Mouse (Mus musculus) B cell, adult 62 days (primary cell): ENCODE results near the gene Fam186a. TPM values are rescaled to one million over a fixed set of nuclear protein-coding genes. Genes with fewer than 3 reads are reported as not detected.

ENCODE experiments used
- total RNA-seq: library from RNA; stranded (reverse); gene quantifications from 4 replicates; pipeline ENCODE4 v1.2.4, GENCODE M21; 2023

Gene Fam186a
- not detected in 4 replicates for total RNA-seq

DNA sequence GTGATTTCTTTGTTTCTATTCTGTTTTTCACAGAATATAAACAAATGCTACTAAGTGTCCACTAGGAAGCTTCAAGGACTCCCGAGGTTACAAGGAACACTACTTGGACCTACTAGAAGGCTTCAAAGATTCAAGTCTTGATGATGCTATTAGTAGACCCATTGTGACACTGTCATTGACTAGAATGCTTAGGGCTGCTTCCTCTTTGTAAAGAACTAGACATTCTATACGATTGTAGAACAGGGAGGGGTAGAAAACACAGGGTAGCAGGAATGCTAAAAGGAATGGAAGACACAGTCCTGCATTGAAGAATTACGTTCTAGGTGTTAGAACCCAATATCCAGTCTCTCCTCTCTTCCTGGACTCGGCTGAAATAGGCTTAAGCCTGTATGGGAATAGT, at the start of gene Fam186a:
Gene Fam186a, minus strand, starts transcription at position 101 of the 400 bp plus-strand sequence.

DNA sequence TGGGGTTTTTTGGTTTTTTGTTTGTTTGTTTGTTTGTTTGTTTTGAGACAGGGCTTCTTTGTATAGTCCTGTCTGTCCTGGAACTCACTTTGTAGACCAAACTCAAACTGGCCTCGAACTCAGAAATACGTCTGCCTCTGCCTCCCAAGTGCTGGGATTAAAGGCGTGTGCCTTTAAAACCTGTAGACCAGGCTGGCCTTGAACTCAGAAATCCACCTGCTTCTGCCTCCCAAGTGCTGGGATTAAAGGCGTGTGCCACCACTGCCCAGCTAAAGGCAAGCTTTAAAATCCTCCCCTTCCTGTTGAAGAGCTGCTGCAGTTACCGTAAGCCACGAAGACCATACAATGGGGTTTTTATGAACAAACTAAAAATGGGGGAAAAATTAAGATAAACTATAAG, 2.9 kb upstream of the Fam186a start, which contains the start of gene Larp4:
Gene Larp4, plus strand, starts transcription at position 301 of the 400 bp plus-strand sequence.

DNA sequence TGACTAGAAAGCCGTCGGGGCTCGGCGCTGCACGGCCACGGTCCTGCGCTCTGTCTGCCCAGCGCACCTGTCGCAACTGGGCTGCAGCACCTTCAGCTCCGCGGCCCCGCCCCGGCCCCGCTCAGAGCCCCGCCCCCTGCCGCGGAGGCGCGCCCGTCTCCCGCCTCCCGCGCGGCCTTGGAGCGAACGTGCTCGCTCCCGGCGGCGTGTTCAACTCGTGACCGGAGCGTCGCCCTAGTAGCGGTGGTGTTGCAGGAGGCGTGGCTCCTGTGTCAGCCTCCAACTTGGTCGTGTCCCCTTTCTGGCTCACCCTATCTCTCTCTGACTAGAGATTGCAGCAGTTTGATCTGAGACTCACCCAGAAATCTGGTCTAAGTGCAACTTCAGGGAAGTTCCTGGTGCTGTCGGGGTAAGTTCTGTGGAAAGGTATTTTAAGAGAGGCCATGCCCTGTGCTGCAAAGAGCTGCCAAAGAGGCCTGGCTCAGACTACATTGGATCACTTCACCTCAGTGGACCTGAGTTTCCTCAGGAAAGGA, 91.5 kb downstream of the Fam186a start, which contains the start of gene Lima1:
Gene Lima1, minus strand, starts transcription at position 123 of the 536 bp plus-strand sequence.

Other genes starting within 250 kb of the Fam186a start
- gene Gpd1, start 249.5 kb downstream of the Fam186a start, total RNA-seq, result 0.77 to 2.6 TPM (median 1.2 TPM) in 4 replicates
- gene Cox14, start 241.4 kb downstream of the Fam186a start, total RNA-seq, result 45.2 to 51.9 TPM (median 47.5 TPM) in 4 replicates
- gene Cers5, start 194.2 kb downstream of the Fam186a start, total RNA-seq, result 55.2 to 63.7 TPM (median 56.0 TPM) in 4 replicates
- gene Lima1, start 91.6 kb downstream of the Fam186a start, total RNA-seq, result 1.2 to 2.1 TPM (median 1.3 TPM) in 4 replicates
- 86.6 to 92.0 TPM (median 88.8 TPM) in 4 replicates for gene Larp4, start 3.0 kb upstream of the Fam186a start, total RNA-seq
- gene Dip2b, start 71.6 kb upstream of the Fam186a start, total RNA-seq, result 90.6 to 99.1 TPM (median 94.6 TPM) in 4 replicates